8 mouse cellular contexts compared by ENCODE assay signal in the genomic region with DNA sequence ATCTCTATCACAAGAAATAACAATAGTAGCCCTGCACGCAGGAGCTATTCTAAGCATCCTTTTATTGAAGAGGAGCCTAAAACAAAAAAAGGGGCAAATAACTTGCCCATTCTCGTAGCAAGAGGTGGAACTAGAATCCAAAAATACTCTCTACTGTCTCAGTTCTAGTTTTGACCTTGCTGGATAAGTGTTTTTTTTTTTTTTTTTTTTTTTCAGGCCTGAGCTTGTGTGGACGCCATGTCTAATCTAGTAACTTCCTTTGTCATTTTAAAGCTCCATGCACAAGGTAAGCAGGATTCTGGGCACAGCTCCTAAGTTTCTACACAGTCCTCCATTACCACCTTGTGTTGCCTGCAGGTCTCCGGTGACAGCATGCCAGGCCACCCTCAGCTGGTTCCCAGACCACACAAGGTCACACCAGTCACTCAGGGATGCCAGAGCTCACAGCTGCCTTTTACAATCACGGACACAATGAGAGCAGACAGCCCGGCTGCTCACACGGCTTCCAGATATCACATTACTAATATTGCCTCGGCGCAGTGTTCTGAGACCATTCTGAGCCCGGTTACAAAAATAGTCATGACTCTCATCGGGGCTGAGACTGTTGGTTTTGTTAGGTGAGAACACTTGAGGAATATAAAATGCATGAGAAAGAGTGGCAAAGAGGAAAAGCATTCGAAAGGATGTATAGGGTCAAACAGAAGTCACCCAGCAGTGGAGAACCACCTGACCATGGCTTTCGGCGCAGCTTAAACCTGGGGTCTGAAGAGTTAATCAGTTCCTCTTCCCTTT.
A peak's percentile ranks its signal among the peaks of the same experiment; 100 is the strongest.
DNase-seq lines count a peak whose midpoint lies in the region; ATAC-seq and TF ChIP-seq lines count a peak whose summit lies in the region.

No protein-coding gene starts in this region.

- no peaks in the 10 kb centered on the region for H3K36me3 ChIP-seq in heart, embryonic 15.5 days
- no peaks in the 10 kb centered on the region for H3K36me3 ChIP-seq in kidney, postnatal 0 days (ENCODE audit: insufficient read depth, low read length)
- no peaks in the 10 kb centered on the region for H3K36me3 ChIP-seq in midbrain, embryonic 15.5 days (replicated peaks)

- H3K4me3 ChIP-seq in embryonic fibroblast, embryonic 13.5 days (ENCODE audit: insufficient read depth, low read length) = peak overlapping the region; percentile 42
- peak overlapping the region; percentile 57 for H3K4me3 ChIP-seq in heart, embryonic 15.5 days
- H3K4me3 ChIP-seq in kidney, postnatal 0 days (replicated peaks; ENCODE audit: low read depth, low read length) = peak overlapping the region; percentile 32
- peak overlapping the region; percentile 31 for H3K4me3 ChIP-seq in midbrain, embryonic 15.5 days

- no peaks in the 10 kb centered on the region for H3K4me1 ChIP-seq in embryonic fibroblast, embryonic 13.5 days (ENCODE audit: control insufficient read depth, insufficient read depth, low read length)
- peaks cover 9% of the 10 kb centered on the region for H3K4me1 ChIP-seq in heart, embryonic 15.5 days (replicated peaks)
- 0 out of 2 replicates have a peak, but pooled peaks cover 3% of the 10 kb centered on the region for H3K4me1 ChIP-seq in kidney, postnatal 0 days (replicated peaks; ENCODE audit: insufficient read depth, low read length)
- peaks cover 4% of the 10 kb centered on the region; the same call in 1 of the 2 replicates for H3K4me1 ChIP-seq in midbrain, embryonic 15.5 days

- TF ChIP-seq CTCF in embryonic fibroblast, embryonic 13.5 days (IDR thresholded peaks at IDR 0.05; ENCODE audit: borderline replicate concordance, insufficient read depth, low read length) = no peak
- TF ChIP-seq CTCF in kidney, postnatal 0 days (IDR thresholded peaks at IDR 0.05; ENCODE audit: low read depth) = peak; percentile 12; the same call in 1 of the 2 replicates

- H3K9ac ChIP-seq in heart, embryonic 15.5 days = peak overlapping the region; percentile 37
- peak overlapping the region; percentile 20; the same call in 1 of the 2 replicates for H3K9ac ChIP-seq in kidney, postnatal 0 days (ENCODE audit: low read depth, low read length)
- no peak overlapping the region for H3K9ac ChIP-seq in midbrain, embryonic 15.5 days

- no peak for TF ChIP-seq POLR2A in embryonic fibroblast, embryonic 13.5 days (IDR thresholded peaks at IDR 0.05; ENCODE audit: low read depth, low read length)

- WGBS in heart, embryonic 15.5 days = 18% methylated on average over 14 of the region's 14 CpGs
- WGBS in kidney, postnatal 0 days = 17% methylated on average over 14 of the region's 14 CpGs
- WGBS in midbrain, embryonic 15.5 days = 52% methylated on average over 14 of the region's 14 CpGs

- peak; percentile 32 for DNase-seq in 3T3-L1 (ENCODE audit: low read depth, low spot score)
- DNase-seq in adrenal gland, postnatal 36 days = peak; percentile 38 to 46
- DNase-seq in kidney, postnatal 0 days (ENCODE audit: low spot score) = peak; percentile 69

- peak; percentile 85 for ATAC-seq in heart, embryonic 15.5 days (replicated peaks; ENCODE audit: insufficient number of reproducible peaks, insufficient read depth, low FRiP score, low read depth)
- ATAC-seq in kidney, postnatal 0 days (replicated peaks; ENCODE audit: low FRiP score, low read depth) = peak; percentile 71; the same call in 1 of the 2 replicates
- peak; percentile 35 for ATAC-seq in midbrain, embryonic 15.5 days (replicated peaks)
- ATAC-seq in erythroblast, adult 5-6 weeks (replicated peaks; ENCODE audit: low FRiP score, poor library complexity, severe bottlenecking) = no peak
- no peak for ATAC-seq in monocyte, adult 5-6 weeks (replicated peaks; ENCODE audit: insufficient number of reproducible peaks, low FRiP score, low TSS enrichment, poor library complexity, severe bottlenecking)

- no peaks in the 10 kb centered on the region for H3K27me3 ChIP-seq in heart, embryonic 15.5 days
- H3K27me3 ChIP-seq in kidney, postnatal 0 days (ENCODE audit: insufficient read depth, low read length) = no peaks in the 10 kb centered on the region
- no peaks in the 10 kb centered on the region for H3K27me3 ChIP-seq in midbrain, embryonic 15.5 days (replicated peaks)

- H3K4me2 ChIP-seq in heart, embryonic 15.5 days = peak overlapping the region; percentile 78
- H3K4me2 ChIP-seq in kidney, postnatal 0 days (ENCODE audit: low read length) = peak overlapping the region; percentile 64
- peak overlapping the region; percentile 52 for H3K4me2 ChIP-seq in midbrain, embryonic 15.5 days

- peak overlapping the region; percentile 58 for H3K27ac ChIP-seq in embryonic fibroblast, embryonic 13.5 days (ENCODE audit: insufficient read depth, low read length)
- H3K27ac ChIP-seq in heart, embryonic 15.5 days = peak overlapping the region; percentile 84
- no peak overlapping the region for H3K27ac ChIP-seq in kidney, postnatal 0 days
- peak overlapping the region; percentile 49; the same call in 1 of the 2 replicates for H3K27ac ChIP-seq in midbrain, embryonic 15.5 days

- H3K9me3 ChIP-seq in heart, embryonic 15.5 days (replicated peaks) = no peaks in the 10 kb centered on the region
- H3K9me3 ChIP-seq in kidney, postnatal 0 days (replicated peaks; ENCODE audit: low read length) = no peaks in the 10 kb centered on the region
- H3K9me3 ChIP-seq in midbrain, embryonic 15.5 days = no peaks in the 10 kb centered on the region

Comparison
In these comparisons a context has a peak if more than half of its experiments do, and no peak if none do; other contexts are left out.
1. ATAC-seq: peak in heart, embryonic 15.5 days (single experiment), kidney, postnatal 0 days (single experiment) and midbrain, embryonic 15.5 days (single experiment); none in erythroblast, adult 5-6 weeks (single experiment) and monocyte, adult 5-6 weeks (single experiment).
2. Peak in every context shown above with its lines, with median percentiles within 50 percentile points of each other: DNase-seq, H3K4me3 ChIP-seq and H3K4me2 ChIP-seq.